Mouse (Mus musculus): ENCODE results near the gene Spaca5.

Gene Spaca5

GRCm38 (mm10) chrX:21068106-21068505, at the start of gene Spaca5:
Gene Spaca5, plus strand, starts transcription at chrX:21068406.
- CTCF ChIA-PET: no interaction called here

GRCm38 (mm10) chrX:21061460-21061859, 6.7 kb upstream of the Spaca5 start:
- CTCF ChIA-PET: no interaction called here

- CTCF ChIA-PET: no interaction called here
These were observed 6.2 kb upstream of the Spaca5 start, which contains the start of gene Zfp182 for GRCm38 (mm10) chrX:21061866-21062543. Gene Zfp182, minus strand, starts transcription at chrX:21062316.

- CTCF ChIA-PET: no interaction called here
These were observed 5.7 kb upstream of the Spaca5 start for GRCm38 (mm10) chrX:21062544-21062890.

GRCm38 (mm10) chrX:21088645-21088982, 20.4 kb downstream of the Spaca5 start:
- CTCF ChIA-PET: no interaction called here

GRCm38 (mm10) chrX:21088983-21089866, 21.0 kb downstream of the Spaca5 start, which contains the start of gene Zfp300:
Gene Zfp300, minus strand, starts transcription at chrX:21089527.
- CTCF ChIA-PET: no interaction called here

- CTCF ChIA-PET: no interaction called here
These were observed 21.6 kb downstream of the Spaca5 start for GRCm38 (mm10) chrX:21089867-21090239.

- CTCF ChIA-PET: no interaction called here
These were observed 47.3 kb downstream of the Spaca5 start, which contains the start of gene Ssxa1 for GRCm38 (mm10) chrX:21115520-21115919. Gene Ssxa1, plus strand, starts transcription at chrX:21115820.
